Mouse (Mus musculus): ENCODE data around the gene Ighmbp2.
A peak's percentile ranks its signal among the peaks of the same experiment; 100 is the strongest.

The Ighmbp2 gene

GRCm38 (mm10) chr19:3282572-3283467 lies at the start of gene Ighmbp2, which contains the start of gene Mrpl21:
Ighmbp2 (minus strand) TSS chr19:3283017.
Mrpl21 (plus strand) TSS chr19:3282901.
- DNase-seq, result peak; percentile 90

GRCm38 (mm10) chr19:3326479-3327047 lies 43.7 kb upstream of the Ighmbp2 start:
- peak; percentile 71 for DNase-seq

GRCm38 (mm10) chr19:3325771-3326478 lies 43.1 kb upstream of the Ighmbp2 start:
- peak; percentile 29 for DNase-seq

- peak; percentile 97 for DNase-seq
Measured at GRCm38 (mm10) chr19:3324931-3325711, 42.3 kb upstream of the Ighmbp2 start.

GRCm38 (mm10) chr19:3324271-3324811 lies 41.5 kb upstream of the Ighmbp2 start:
- peak; percentile 34 for DNase-seq

GRCm38 (mm10) chr19:3323753-3324270 lies 41.0 kb upstream of the Ighmbp2 start:
- peak; percentile 87 for DNase-seq

GRCm38 (mm10) chr19:3323201-3323621 lies 40.4 kb upstream of the Ighmbp2 start:
- DNase-seq, result peak; percentile 92

GRCm38 (mm10) chr19:3322261-3322969 lies 39.6 kb upstream of the Ighmbp2 start, which contains the start of gene Cpt1a:
Cpt1a (plus strand) TSS chr19:3322334.
- peak; percentile 75 for DNase-seq

- peak; percentile 91 for DNase-seq
Measured at GRCm38 (mm10) chr19:3321617-3322016, 38.8 kb upstream of the Ighmbp2 start.

GRCm38 (mm10) chr19:3320801-3321200 lies 38.0 kb upstream of the Ighmbp2 start:
- DNase-seq, result peak; percentile 35

GRCm38 (mm10) chr19:3320086-3320485 lies 37.3 kb upstream of the Ighmbp2 start:
- no peak for DNase-seq

GRCm38 (mm10) chr19:3319341-3319740 lies 36.5 kb upstream of the Ighmbp2 start:
- DNase-seq, result no peak

- no peak for DNase-seq
Measured at GRCm38 (mm10) chr19:3307175-3307949, 24.5 kb upstream of the Ighmbp2 start.

GRCm38 (mm10) chr19:3304017-3304416 lies 21.2 kb upstream of the Ighmbp2 start:
- DNase-seq, result no peak

GRCm38 (mm10) chr19:3297775-3298174 lies 15.0 kb upstream of the Ighmbp2 start:
- no peak for DNase-seq

GRCm38 (mm10) chr19:3297034-3297433 lies 14.2 kb upstream of the Ighmbp2 start:
- no peak for DNase-seq

- DNase-seq, result no peak
Measured at GRCm38 (mm10) chr19:3295245-3295644, 12.4 kb upstream of the Ighmbp2 start.

GRCm38 (mm10) chr19:3292993-3293392 lies 10.2 kb upstream of the Ighmbp2 start:
- DNase-seq, result no peak

GRCm38 (mm10) chr19:3292028-3292427 lies 9.2 kb upstream of the Ighmbp2 start:
- peak; percentile 72 for DNase-seq

GRCm38 (mm10) chr19:3289006-3289405 lies 6.2 kb upstream of the Ighmbp2 start:
- no peak for DNase-seq

Measured in lung, postnatal 36 days (tissue).